Mouse (Mus musculus) neutrophil, adult 83 days (primary cell): ENCODE data around the gene Olfr774. TPM values are rescaled to one million over a fixed set of nuclear protein-coding genes. Genes with fewer than 3 reads are reported as not detected.

Source experiments
- total RNA-seq, 2 experiments: library from RNA; stranded (reverse); gene quantifications; one replicate each; pipeline ENCODE4 v1.2.4; 2023

Gene Olfr774
- not detected for total RNA-seq

GRCm38 (mm10) chr10:129235904-129236303 is at the start of gene Olfr774:
TSS of gene Olfr774 (plus strand) at chr10:129236204.

DNA sequence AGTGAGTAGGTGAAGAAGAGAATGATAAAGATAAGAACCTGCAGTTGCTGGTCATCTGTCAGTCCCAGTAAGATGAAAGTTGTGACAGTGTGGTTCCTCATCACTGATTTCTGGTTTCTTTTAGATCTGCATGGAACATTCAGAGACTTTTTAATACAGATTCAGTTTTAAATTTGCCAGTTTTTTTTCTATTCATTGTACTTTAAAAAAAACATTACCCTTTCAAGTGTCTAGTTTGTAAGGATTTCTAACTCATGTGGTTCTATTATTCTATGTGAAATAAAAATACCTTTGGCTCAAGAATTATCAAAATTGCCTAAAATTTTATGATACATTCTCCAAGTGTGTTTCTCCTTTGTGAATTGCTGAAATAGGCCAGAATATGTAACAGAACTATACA is 48.7 kb upstream of the Olfr774 start, which contains the start of gene Olfr773:
Gene Olfr773 (minus strand): TSS at position 101 of the 400 bp plus-strand sequence.

GRCm38 (mm10) chr10:129248112-129248511 is 12.1 kb downstream of the Olfr774 start, which contains the start of gene Olfr775:
TSS of gene Olfr775 (plus strand) at chr10:129248412.

DNA sequence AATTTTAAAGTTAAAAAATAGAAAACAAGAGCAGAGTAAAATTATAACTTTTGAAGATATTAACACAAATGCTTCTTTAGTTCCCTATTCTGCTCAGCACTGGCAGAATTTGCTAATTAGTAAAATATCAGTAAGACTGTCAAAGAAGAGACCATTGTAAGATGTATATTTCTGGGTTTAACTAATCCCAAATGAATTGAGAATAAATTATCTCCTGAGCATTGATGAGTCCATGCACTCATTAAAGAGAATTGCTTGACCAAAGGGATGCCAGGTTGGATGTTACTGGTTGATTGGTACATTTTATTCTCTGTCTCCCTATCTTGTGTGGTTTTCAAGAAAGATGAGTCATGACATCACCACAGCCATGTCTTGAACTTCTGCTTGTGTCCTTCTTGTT is 22.8 kb downstream of the Olfr774 start, which contains the start of gene Olfr776:
Gene Olfr776 (plus strand): TSS at position 301 of the 400 bp plus-strand sequence.

DNA sequence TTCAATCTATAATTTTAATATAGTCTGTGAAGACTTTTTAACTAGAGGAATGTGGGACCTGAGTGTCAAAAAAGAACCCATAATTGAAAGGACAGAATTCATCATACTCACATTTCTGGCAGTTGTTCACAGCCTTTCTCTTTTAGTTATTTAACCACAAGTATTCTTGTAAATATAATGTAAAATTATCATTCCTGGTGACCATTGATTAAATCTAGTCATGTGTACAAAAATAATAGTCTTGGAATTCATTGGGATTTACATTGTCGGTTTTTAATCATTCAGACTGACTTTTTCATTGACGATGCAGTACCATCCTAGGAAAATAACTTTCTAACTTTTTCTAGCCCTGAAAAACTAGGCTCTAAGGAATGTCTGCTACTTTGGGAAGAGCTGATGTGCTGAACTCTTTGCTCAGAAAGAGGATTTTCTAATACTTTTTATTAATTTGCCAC is 35.1 kb downstream of the Olfr774 start, which contains the start of gene Olfr777:
Gene Olfr777 (minus strand): TSS at position 405 of the 455 bp plus-strand sequence.

Other genes starting within 250 kb of the Olfr774 start
- gene Olfr9, start 246.8 kb upstream of the Olfr774 start, total RNA-seq: not detected
- not detected for gene Olfr763, start 225.4 kb upstream of the Olfr774 start, total RNA-seq
- not detected for gene Olfr764-ps1, start 196.3 kb upstream of the Olfr774 start, total RNA-seq
- not detected for gene Olfr765, start 186.2 kb upstream of the Olfr774 start, total RNA-seq
- gene Olfr766-ps1, start 167.2 kb upstream of the Olfr774 start, total RNA-seq: not detected
- gene Olfr767, start 153.3 kb upstream of the Olfr774 start, total RNA-seq: not detected
- gene Olfr768, start 136.8 kb upstream of the Olfr774 start, total RNA-seq: not detected
- gene Olfr769, start 118.3 kb upstream of the Olfr774 start, total RNA-seq: not detected
- not detected for gene Olfr770, start 97.2 kb upstream of the Olfr774 start, total RNA-seq
- not detected for gene Olfr771, start 71.5 kb upstream of the Olfr774 start, total RNA-seq
- gene Olfr772, start 58.3 kb upstream of the Olfr774 start, total RNA-seq: not detected
- gene Olfr773, start 48.8 kb upstream of the Olfr774 start, total RNA-seq: not detected
- gene Olfr775, start 12.2 kb downstream of the Olfr774 start, total RNA-seq: not detected
- gene Olfr776, start 22.9 kb downstream of the Olfr774 start, total RNA-seq: not detected
- gene Olfr777, start 35.3 kb downstream of the Olfr774 start, total RNA-seq: not detected
- gene Olfr780, start 81.9 kb downstream of the Olfr774 start, total RNA-seq: not detected
- not detected for gene Olfr781, start 92.7 kb downstream of the Olfr774 start, total RNA-seq
- gene Olfr782, start 112.6 kb downstream of the Olfr774 start, total RNA-seq: not detected
- under 1 TPM in 1 of 2 experiments, not detected in 1; 0.13 TPM for gene Olfr784, start 147.9 kb downstream of the Olfr774 start, total RNA-seq
- not detected for gene Olfr785, start 169.2 kb downstream of the Olfr774 start, total RNA-seq
- not detected for gene Olfr786, start 191.1 kb downstream of the Olfr774 start, total RNA-seq
- not detected for gene Olfr787, start 225.7 kb downstream of the Olfr774 start, total RNA-seq
- not detected for gene Olfr788, start 234.8 kb downstream of the Olfr774 start, total RNA-seq
- not detected for gene Olfr789, start 248.5 kb downstream of the Olfr774 start, total RNA-seq